Mouse (Mus musculus): ENCODE results near the gene Dmwd. TPM values are rescaled to one million over a fixed set of nuclear protein-coding genes. Genes with fewer than 3 reads are reported as not detected.

Gene Dmwd
- polyA plus RNA-seq, 1 experiment from 2014 or later = 20.2 TPM

- WGBS = 84% methylated on average over 14 of the region's 14 CpGs
- no peak overlapping the region for H3K4me3 ChIP-seq (ENCODE audit: low read depth, low read length)
- no peaks in the 10 kb centered on the region for H3K9me3 ChIP-seq (ENCODE audit: control insufficient read depth, low read length)
- no peak overlapping the region for H3K9ac ChIP-seq (ENCODE audit: low read depth, low read length)
- DNase-seq (ENCODE audit: low spot score) (no peak), ATAC-seq (ENCODE audit: low FRiP score) (no peak)
- no peaks in the 10 kb centered on the region for H3K27me3 ChIP-seq (ENCODE audit: control insufficient read depth, insufficient read depth, low read length)
- H3K4me1 ChIP-seq (replicated peaks; ENCODE audit: control insufficient read depth, insufficient read depth, low read length) = peaks cover 11% of the 10 kb centered on the region
- peak overlapping the region; percentile 90 for H3K4me2 ChIP-seq (replicated peaks; ENCODE audit: low read depth, low read length)
- H3K36me3 ChIP-seq (ENCODE audit: control insufficient read depth, insufficient read depth, low read length) = peaks cover 16% of the 10 kb centered on the region
- H3K27ac ChIP-seq (ENCODE audit: low read depth, low read length) = no peak overlapping the region
These were observed 1.7 kb downstream of the Dmwd start for GRCm38 (mm10) chr7:19077761-19078160.

- no peaks in the 10 kb centered on the region for H3K27me3 ChIP-seq (ENCODE audit: control insufficient read depth, insufficient read depth, low read length)
- 0 out of 2 replicates have a peak overlapping the region, but pooled peaks have one; percentile 6 for H3K4me3 ChIP-seq (ENCODE audit: low read depth, low read length)
- peaks cover 11% of the 10 kb centered on the region for H3K4me1 ChIP-seq (replicated peaks; ENCODE audit: control insufficient read depth, insufficient read depth, low read length)
- H3K4me2 ChIP-seq (replicated peaks; ENCODE audit: low read depth, low read length) = no peak overlapping the region
- ATAC-seq (ENCODE audit: low FRiP score) = no peak
- 94% methylated on average over 3 of the region's 3 CpGs for WGBS
- peaks cover 16% of the 10 kb centered on the region for H3K36me3 ChIP-seq (ENCODE audit: control insufficient read depth, insufficient read depth, low read length)
- H3K9me3 ChIP-seq (ENCODE audit: control insufficient read depth, low read length) = no peaks in the 10 kb centered on the region
- no peak overlapping the region for H3K9ac ChIP-seq (ENCODE audit: low read depth, low read length)
- no peak for DNase-seq (ENCODE audit: low spot score)
- no peak overlapping the region for H3K27ac ChIP-seq (ENCODE audit: low read depth, low read length)
These were observed 2.7 kb downstream of the Dmwd start for GRCm38 (mm10) chr7:19078732-19079131.

DNA sequence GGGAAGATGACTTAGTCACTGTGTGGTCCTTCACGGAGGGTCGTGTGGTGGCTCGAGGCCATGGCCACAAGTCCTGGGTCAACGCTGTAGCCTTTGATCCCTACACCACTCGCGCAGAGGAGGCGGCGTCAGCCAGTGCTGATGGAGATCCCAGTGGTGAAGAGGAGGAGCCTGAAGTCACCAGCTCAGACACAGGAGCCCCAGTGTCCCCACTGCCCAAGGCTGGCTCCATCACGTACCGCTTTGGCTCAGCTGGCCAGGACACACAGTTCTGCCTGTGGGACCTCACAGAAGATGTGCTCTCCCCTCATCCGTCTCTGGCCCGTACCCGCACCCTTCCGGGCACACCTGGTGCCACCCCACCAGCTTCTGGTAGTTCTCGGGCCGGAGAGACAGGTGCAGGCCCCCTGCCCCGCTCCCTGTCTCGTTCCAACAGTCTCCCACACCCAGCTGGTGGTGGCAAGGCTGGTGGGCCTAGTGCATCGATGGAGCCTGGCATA, 4.5 kb downstream of the Dmwd start:
- 90% methylated on average over 19 of the region's 19 CpGs for WGBS
- no peak overlapping the region for H3K9ac ChIP-seq (ENCODE audit: low read depth, low read length)
- ATAC-seq (ENCODE audit: low FRiP score) (no peak), DNase-seq (ENCODE audit: low spot score) (no peak)
- no peak overlapping the region for H3K4me2 ChIP-seq (replicated peaks; ENCODE audit: low read depth, low read length)
- peaks cover 8% of the 10 kb centered on the region for H3K4me1 ChIP-seq (replicated peaks; ENCODE audit: control insufficient read depth, insufficient read depth, low read length)
- no peaks in the 10 kb centered on the region for H3K27me3 ChIP-seq (ENCODE audit: control insufficient read depth, insufficient read depth, low read length)
- peaks cover 16% of the 10 kb centered on the region for H3K36me3 ChIP-seq (ENCODE audit: control insufficient read depth, insufficient read depth, low read length)
- no peak overlapping the region for H3K4me3 ChIP-seq (ENCODE audit: low read depth, low read length)
- H3K9me3 ChIP-seq (ENCODE audit: control insufficient read depth, low read length) = no peaks in the 10 kb centered on the region
- H3K27ac ChIP-seq (ENCODE audit: low read depth, low read length) = no peak overlapping the region

GRCm38 (mm10) chr7:19082171-19082570, 6.1 kb downstream of the Dmwd start:
- no peak for DNase-seq (ENCODE audit: low spot score)
- Histone ChIP-seq H3K27ac (ENCODE audit: low read depth, low read length) (no peak overlapping the region), H3K9me3 (ENCODE audit: control insufficient read depth, low read length) (no peaks in the 10 kb centered on the region), H3K4me1 (replicated peaks; ENCODE audit: control insufficient read depth, insufficient read depth, low read length) (peaks cover 5% of the 10 kb centered on the region), H3K9ac (ENCODE audit: low read depth, low read length) (no peak overlapping the region), H3K4me2 (replicated peaks; ENCODE audit: low read depth, low read length) (no peak overlapping the region), H3K27me3 (ENCODE audit: control insufficient read depth, insufficient read depth, low read length) (no peaks in the 10 kb centered on the region), H3K4me3 (ENCODE audit: low read depth, low read length) (no peak overlapping the region), H3K36me3 (ENCODE audit: control insufficient read depth, insufficient read depth, low read length) (peaks cover 16% of the 10 kb centered on the region)
- ATAC-seq (ENCODE audit: low FRiP score) = no peak
- 86% methylated on average over 4 of the region's 4 CpGs for WGBS

DNA sequence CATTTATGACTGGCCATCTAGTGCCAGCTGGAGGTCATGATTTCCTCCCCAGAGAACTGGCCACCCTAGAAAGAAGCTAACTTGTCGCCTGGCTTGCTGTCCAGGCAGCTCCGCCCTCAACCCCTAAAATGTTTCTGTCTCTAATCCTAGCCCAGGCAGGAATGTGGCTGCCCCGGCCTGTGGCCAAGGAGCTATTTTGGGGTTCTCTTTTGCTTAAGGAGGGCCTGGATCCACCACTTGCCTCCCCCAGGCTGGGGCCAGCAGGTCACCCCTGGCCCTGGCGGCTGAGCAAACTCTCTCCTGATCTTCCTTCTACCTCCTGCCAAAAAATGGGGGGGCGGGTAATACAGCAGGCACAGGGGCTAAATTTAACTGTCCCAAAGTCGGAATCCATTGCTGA, 7.1 kb downstream of the Dmwd start:
- Histone ChIP-seq H3K27ac (ENCODE audit: low read depth, low read length) (no peak overlapping the region), H3K9me3 (ENCODE audit: control insufficient read depth, low read length) (no peaks in the 10 kb centered on the region), H3K4me3 (ENCODE audit: low read depth, low read length) (no peak overlapping the region), H3K27me3 (ENCODE audit: control insufficient read depth, insufficient read depth, low read length) (no peaks in the 10 kb centered on the region), H3K4me2 (replicated peaks; ENCODE audit: low read depth, low read length) (no peak overlapping the region), H3K9ac (ENCODE audit: low read depth, low read length) (no peak overlapping the region), H3K36me3 (ENCODE audit: control insufficient read depth, insufficient read depth, low read length) (peaks cover 15% of the 10 kb centered on the region), H3K4me1 (replicated peaks; ENCODE audit: control insufficient read depth, insufficient read depth, low read length) (no peaks in the 10 kb centered on the region; the same call in 1 of the 2 replicates)
- WGBS = 63% methylated on average over 6 of the region's 6 CpGs
- no peak for ATAC-seq (ENCODE audit: low FRiP score)
- no peak for DNase-seq (ENCODE audit: low spot score)

DNA sequence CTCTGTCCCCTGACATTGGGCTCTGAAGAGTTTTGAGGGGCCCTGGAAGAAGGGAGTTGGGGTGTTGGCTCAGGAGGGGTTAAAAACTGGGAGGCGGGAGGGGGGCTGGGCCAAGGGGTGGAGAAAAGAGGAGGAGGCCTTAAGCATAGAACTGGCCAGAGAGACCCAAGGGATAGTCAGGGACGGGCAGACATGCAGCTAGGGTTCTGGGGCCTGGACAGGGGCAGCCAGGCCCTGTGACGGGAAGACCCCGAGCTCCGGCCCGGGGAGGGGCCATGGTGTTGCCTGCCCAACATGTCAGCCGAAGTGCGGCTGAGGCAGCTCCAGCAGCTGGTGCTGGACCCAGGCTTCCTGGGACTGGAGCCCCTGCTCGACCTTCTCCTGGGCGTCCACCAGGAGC, 7.7 kb downstream of the Dmwd start, which contains the start of gene Dmpk:
TSS of gene Dmpk (plus strand) at position 149 of the 400 bp plus-strand sequence.
- Histone ChIP-seq H3K36me3 (ENCODE audit: control insufficient read depth, insufficient read depth, low read length) (peaks cover 11% of the 10 kb centered on the region), H3K9me3 (ENCODE audit: control insufficient read depth, low read length) (no peaks in the 10 kb centered on the region), H3K4me1 (replicated peaks; ENCODE audit: control insufficient read depth, insufficient read depth, low read length) (no peaks in the 10 kb centered on the region), H3K4me2 (replicated peaks; ENCODE audit: low read depth, low read length) (no peak within 1 kb of the TSS), H3K9ac (ENCODE audit: low read depth, low read length) (no peak within 1 kb of the TSS), H3K27me3 (ENCODE audit: control insufficient read depth, insufficient read depth, low read length) (no peaks in the 10 kb centered on the region), H3K4me3 (ENCODE audit: low read depth, low read length) (no peak within 1 kb of the TSS), H3K27ac (ENCODE audit: low read depth, low read length) (no peak within 1 kb of the TSS)
- WGBS = 57% methylated on average over 10 of the region's 10 CpGs
- ATAC-seq (ENCODE audit: low FRiP score) (peak; percentile 28; the same call in 1 of the 2 replicates), DNase-seq (ENCODE audit: low spot score) (no peak)

- no peak overlapping the region for H3K4me3 ChIP-seq (ENCODE audit: low read depth, low read length)
- DNase-seq (ENCODE audit: low spot score) (no peak), ATAC-seq (ENCODE audit: low FRiP score) (no peak)
- H3K27ac ChIP-seq (ENCODE audit: low read depth, low read length) = no peak overlapping the region
- H3K9me3 ChIP-seq (ENCODE audit: control insufficient read depth, low read length) = no peaks in the 10 kb centered on the region
- H3K27me3 ChIP-seq (ENCODE audit: control insufficient read depth, insufficient read depth, low read length) = no peaks in the 10 kb centered on the region
- H3K36me3 ChIP-seq (ENCODE audit: control insufficient read depth, insufficient read depth, low read length) = peaks cover 8% of the 10 kb centered on the region
- H3K4me2 ChIP-seq (replicated peaks; ENCODE audit: low read depth, low read length) = no peak overlapping the region
- no peak overlapping the region for H3K9ac ChIP-seq (ENCODE audit: low read depth, low read length)
- H3K4me1 ChIP-seq (replicated peaks; ENCODE audit: control insufficient read depth, insufficient read depth, low read length) = no peaks in the 10 kb centered on the region
- 63% methylated on average over 6 of the region's 6 CpGs for whole genome bisulfite sequencing
These were observed 8.3 kb downstream of the Dmwd start for GRCm38 (mm10) chr7:19084277-19084771.

- no peak overlapping the region for H3K27ac ChIP-seq (ENCODE audit: low read depth, low read length)
- H3K36me3 ChIP-seq (ENCODE audit: control insufficient read depth, insufficient read depth, low read length) = peaks cover 4% of the 10 kb centered on the region
- no peak overlapping the region for H3K4me3 ChIP-seq (ENCODE audit: low read depth, low read length)
- ATAC-seq (ENCODE audit: low FRiP score) (no peak), DNase-seq (ENCODE audit: low spot score) (no peak)
- 24% methylated on average over 9 of the region's 9 CpGs for WGBS
- no peaks in the 10 kb centered on the region for H3K4me1 ChIP-seq (replicated peaks; ENCODE audit: control insufficient read depth, insufficient read depth, low read length)
- no peak overlapping the region for H3K4me2 ChIP-seq (replicated peaks; ENCODE audit: low read depth, low read length)
- no peak overlapping the region for H3K9ac ChIP-seq (ENCODE audit: low read depth, low read length)
- H3K27me3 ChIP-seq (ENCODE audit: control insufficient read depth, insufficient read depth, low read length) = no peaks in the 10 kb centered on the region
- no peaks in the 10 kb centered on the region for H3K9me3 ChIP-seq (ENCODE audit: control insufficient read depth, low read length)
These were observed 9.0 kb downstream of the Dmwd start for GRCm38 (mm10) chr7:19084921-19085473.

GRCm38 (mm10) chr7:19085495-19085894, 9.5 kb downstream of the Dmwd start:
- no peak overlapping the region for H3K27ac ChIP-seq (ENCODE audit: low read depth, low read length)
- H3K4me2 ChIP-seq (replicated peaks; ENCODE audit: low read depth, low read length) = peak overlapping the region; percentile 1; the same call in 1 of the 2 replicates
- DNase-seq (ENCODE audit: low spot score) (no peak), ATAC-seq (ENCODE audit: low FRiP score) (no peak)
- 17% methylated on average over 6 of the region's 6 CpGs for WGBS
- H3K4me1 ChIP-seq (replicated peaks; ENCODE audit: control insufficient read depth, insufficient read depth, low read length) = no peaks in the 10 kb centered on the region
- no peaks in the 10 kb centered on the region for H3K9me3 ChIP-seq (ENCODE audit: control insufficient read depth, low read length)
- no peak overlapping the region for H3K4me3 ChIP-seq (ENCODE audit: low read depth, low read length)
- no peak overlapping the region for H3K9ac ChIP-seq (ENCODE audit: low read depth, low read length)
- peaks cover under 1% of the 10 kb centered on the region; the same call in 1 of the 2 replicates for H3K36me3 ChIP-seq (ENCODE audit: control insufficient read depth, insufficient read depth, low read length)
- H3K27me3 ChIP-seq (ENCODE audit: control insufficient read depth, insufficient read depth, low read length) = 0 out of 2 replicates have a peak, but pooled peaks cover under 1% of the 10 kb centered on the region
